Mouse (Mus musculus): ENCODE measurements around the gene Gm5426. TPM values are rescaled to one million over a fixed set of nuclear protein-coding genes. Genes with fewer than 3 reads are reported as not detected.
"Not testable (repeated sequence)": the region's sequence is repeated elsewhere in the genome, so short reads cannot be mapped to it uniquely, and the experiment has no call there.

Gene Gm5426
- polyA plus RNA-seq (2012) = not detected in 2 replicates

GRCm38 (mm10) chr10:96136451-96136850 is at the start of gene Gm5426:
Gene Gm5426 (plus strand): TSS chr10:96136603.
- TF ChIP-seq GATA1 (IDR thresholded peaks at IDR 0.05; ENCODE audit: low read length) = not testable (repeated sequence)

- no peak for TF ChIP-seq GATA1 (IDR thresholded peaks at IDR 0.05; ENCODE audit: low read length)
Observed at GRCm38 (mm10) chr10:96089744-96090143, 46.7 kb upstream of the Gm5426 start.

- TF ChIP-seq GATA1 (IDR thresholded peaks at IDR 0.05; ENCODE audit: low read length) = no peak
Observed at GRCm38 (mm10) chr10:96090388-96090787, 46.0 kb upstream of the Gm5426 start.

GRCm38 (mm10) chr10:96093890-96094531 is 42.4 kb upstream of the Gm5426 start:
- no peak for TF ChIP-seq GATA1 (IDR thresholded peaks at IDR 0.05; ENCODE audit: low read length)

GRCm38 (mm10) chr10:96094559-96094958 is 41.8 kb upstream of the Gm5426 start:
- no peak for TF ChIP-seq GATA1 (IDR thresholded peaks at IDR 0.05; ENCODE audit: low read length)

GRCm38 (mm10) chr10:96096730-96097129 is 39.7 kb upstream of the Gm5426 start:
- TF ChIP-seq GATA1 (IDR thresholded peaks at IDR 0.05; ENCODE audit: low read length) = no peak

GRCm38 (mm10) chr10:96101035-96101434 is 35.4 kb upstream of the Gm5426 start:
- no peak for TF ChIP-seq GATA1 (IDR thresholded peaks at IDR 0.05; ENCODE audit: low read length)

- no peak for TF ChIP-seq GATA1 (IDR thresholded peaks at IDR 0.05; ENCODE audit: low read length)
Observed at GRCm38 (mm10) chr10:96104158-96104557, 32.2 kb upstream of the Gm5426 start.

GRCm38 (mm10) chr10:96104624-96105023 is 31.8 kb upstream of the Gm5426 start:
- no peak for TF ChIP-seq GATA1 (IDR thresholded peaks at IDR 0.05; ENCODE audit: low read length)

GRCm38 (mm10) chr10:96105124-96105523 is 31.3 kb upstream of the Gm5426 start:
- TF ChIP-seq GATA1 (IDR thresholded peaks at IDR 0.05; ENCODE audit: low read length) = no peak

- TF ChIP-seq GATA1 (IDR thresholded peaks at IDR 0.05; ENCODE audit: low read length) = no peak
Observed at GRCm38 (mm10) chr10:96106972-96107720, 29.3 kb upstream of the Gm5426 start.

GRCm38 (mm10) chr10:96107825-96108224 is 28.6 kb upstream of the Gm5426 start:
- no peak for TF ChIP-seq GATA1 (IDR thresholded peaks at IDR 0.05; ENCODE audit: low read length)

- no peak for TF ChIP-seq GATA1 (IDR thresholded peaks at IDR 0.05; ENCODE audit: low read length)
Observed at GRCm38 (mm10) chr10:96115325-96115724, 21.1 kb upstream of the Gm5426 start.

- no peak for TF ChIP-seq GATA1 (IDR thresholded peaks at IDR 0.05; ENCODE audit: low read length)
Observed at GRCm38 (mm10) chr10:96120821-96121220, 15.6 kb upstream of the Gm5426 start.

- TF ChIP-seq GATA1 (IDR thresholded peaks at IDR 0.05; ENCODE audit: low read length) = no peak
Observed at GRCm38 (mm10) chr10:96121249-96122010, 15.0 kb upstream of the Gm5426 start.

- TF ChIP-seq GATA1 (IDR thresholded peaks at IDR 0.05; ENCODE audit: low read length) = no peak
Observed at GRCm38 (mm10) chr10:96123885-96124284, 12.5 kb upstream of the Gm5426 start.
